Mouse (Mus musculus): ENCODE results near the gene Gm10024. TPM values are rescaled to one million over a fixed set of nuclear protein-coding genes. Genes with fewer than 3 reads are reported as not detected.
"Not testable (repeated sequence)": the region's sequence is repeated elsewhere in the genome, so short reads cannot be mapped to it uniquely, and the experiment has no call there.

The Gm10024 gene
- polyA plus RNA-seq, 1 experiment from 2014 or later, result not detected

DNA sequence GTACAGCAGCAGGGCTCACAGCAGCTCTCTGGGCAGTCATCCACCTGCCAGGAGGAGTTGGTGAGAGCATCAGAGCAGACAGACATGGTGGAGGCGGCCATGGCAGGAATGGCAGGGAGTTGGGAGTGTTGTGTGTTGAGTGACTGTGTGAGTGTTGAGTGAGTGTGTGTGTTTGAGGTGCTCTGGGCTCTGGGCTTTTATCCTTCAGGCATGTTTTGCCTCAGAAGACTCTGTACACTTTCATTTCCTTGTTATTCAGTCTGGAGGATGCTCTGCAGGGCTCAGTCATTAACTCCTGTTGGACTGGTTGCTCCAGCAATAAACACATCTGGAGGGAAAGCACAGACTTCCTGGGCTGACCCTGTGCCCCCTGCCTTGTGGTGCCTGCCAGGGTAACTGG lies 48.3 kb downstream of the Gm10024 start, which contains the start of gene Gm3233:
TSS of gene Gm3233 (minus strand) at position 101 of the 400 bp plus-strand sequence.
- not testable (repeated sequence) for H3K4me1 ChIP-seq (ENCODE audit: insufficient read depth, low read length); H3K9ac ChIP-seq (replicated peaks; ENCODE audit: low read length); H3K36me3 ChIP-seq (ENCODE audit: insufficient read depth, low read length); H3K27me3 ChIP-seq (ENCODE audit: insufficient read depth, low read length); ATAC-seq (ENCODE audit: low FRiP score, low TSS enrichment); H3K4me2 ChIP-seq (replicated peaks; ENCODE audit: low read depth, low read length); H3K27ac ChIP-seq (ENCODE audit: low read length); H3K9me3 ChIP-seq (ENCODE audit: low read length); H3K4me3 ChIP-seq (ENCODE audit: low read length)
- WGBS, result no CpG with 5 or more reads among the region's 1 CpGs

Other genes with a start within 250 kb of the Gm10024 start
- gene Fam207a, start 195.7 kb upstream of the Gm10024 start, polyA plus RNA-seq (2015; fragmentation: Nextera tagmentation; extraction: Ambion mirVana), result 36.5 and 36.6 TPM in 2 replicates
- 1.6 and 1.7 TPM in 2 replicates for gene Itgb2, start 181.2 kb upstream of the Gm10024 start, polyA plus RNA-seq (2015; fragmentation: Nextera tagmentation; extraction: Ambion mirVana)
- gene Pttg1ip, start 129.7 kb upstream of the Gm10024 start, polyA plus RNA-seq (2015; fragmentation: Nextera tagmentation; extraction: Ambion mirVana), result 194 and 206 TPM in 2 replicates
- gene Sumo3, start 105.4 kb upstream of the Gm10024 start, polyA plus RNA-seq (2015; fragmentation: Nextera tagmentation; extraction: Ambion mirVana), result 365 and 369 TPM in 2 replicates
- 2.2 TPM in 1 of 2 replicates, not detected in the other for gene Gm49325, start 105.3 kb upstream of the Gm10024 start, polyA plus RNA-seq (2015; fragmentation: Nextera tagmentation; extraction: Ambion mirVana)
- gene Ube2g2, start 89.2 kb upstream of the Gm10024 start, polyA plus RNA-seq (2015; fragmentation: Nextera tagmentation; extraction: Ambion mirVana), result 78.8 and 90.2 TPM in 2 replicates
- gene Tspear, start 24.9 kb upstream of the Gm10024 start, polyA plus RNA-seq (2015; fragmentation: Nextera tagmentation; extraction: Ambion mirVana), result 0.26 and 0.71 TPM in 2 replicates
- not detected in 2 replicates for gene Gm19402, start 20.7 kb upstream of the Gm10024 start, polyA plus RNA-seq (2015; fragmentation: Nextera tagmentation; extraction: Ambion mirVana)
- not detected in 2 replicates for gene Gm9508, start 14.2 kb upstream of the Gm10024 start, polyA plus RNA-seq (2015; fragmentation: Nextera tagmentation; extraction: Ambion mirVana)
- gene Gm10272, start 4.8 kb upstream of the Gm10024 start, polyA plus RNA-seq (2015; fragmentation: Nextera tagmentation; extraction: Ambion mirVana), result not detected in 2 replicates
- not detected in 2 replicates for gene Gm10142, start 4.3 kb downstream of the Gm10024 start, polyA plus RNA-seq (2015; fragmentation: Nextera tagmentation; extraction: Ambion mirVana)
- gene Krtap12-1, start 9.1 kb downstream of the Gm10024 start, polyA plus RNA-seq (2015; fragmentation: Nextera tagmentation; extraction: Ambion mirVana), result not detected in 2 replicates
- not detected in 2 replicates for gene Gm10100, start 15.0 kb downstream of the Gm10024 start, polyA plus RNA-seq (2015; fragmentation: Nextera tagmentation; extraction: Ambion mirVana)
- gene Gm18596, start 31.2 kb downstream of the Gm10024 start, polyA plus RNA-seq (2015; fragmentation: Nextera tagmentation; extraction: Ambion mirVana), result not detected in 2 replicates
- gene Gm9736, start 39.9 kb downstream of the Gm10024 start, polyA plus RNA-seq (2015; fragmentation: Nextera tagmentation; extraction: Ambion mirVana), result not detected in 2 replicates
- gene Gm3233, start 48.2 kb downstream of the Gm10024 start, polyA plus RNA-seq (2015; fragmentation: Nextera tagmentation; extraction: Ambion mirVana), result not detected in 2 replicates
- gene Gm3238, start 59.9 kb downstream of the Gm10024 start, polyA plus RNA-seq (2015; fragmentation: Nextera tagmentation; extraction: Ambion mirVana), result not detected in 2 replicates
- gene Gm7138, start 65.5 kb downstream of the Gm10024 start, polyA plus RNA-seq (2015; fragmentation: Nextera tagmentation; extraction: Ambion mirVana), result not detected in 2 replicates
- gene Gm3250, start 71.1 kb downstream of the Gm10024 start, polyA plus RNA-seq (2015; fragmentation: Nextera tagmentation; extraction: Ambion mirVana), result not detected in 2 replicates
- not detected in 2 replicates for gene Gm7137, start 76.7 kb downstream of the Gm10024 start, polyA plus RNA-seq (2015; fragmentation: Nextera tagmentation; extraction: Ambion mirVana)
- gene Gm9639, start 83.6 kb downstream of the Gm10024 start, polyA plus RNA-seq (2015; fragmentation: Nextera tagmentation; extraction: Ambion mirVana), result not detected in 2 replicates
- gene Gm19668, start 87.7 kb downstream of the Gm10024 start, polyA plus RNA-seq (2015; fragmentation: Nextera tagmentation; extraction: Ambion mirVana), result not detected in 2 replicates
- not detected in 2 replicates for gene Gm9507, start 100.4 kb downstream of the Gm10024 start, polyA plus RNA-seq (2015; fragmentation: Nextera tagmentation; extraction: Ambion mirVana)
- not detected in 2 replicates for gene Gm2696, start 103.2 kb downstream of the Gm10024 start, polyA plus RNA-seq (2015; fragmentation: Nextera tagmentation; extraction: Ambion mirVana)
- not detected in 2 replicates for gene Krtap10-4, start 115.6 kb downstream of the Gm10024 start, polyA plus RNA-seq (2015; fragmentation: Nextera tagmentation; extraction: Ambion mirVana)
- not detected in 2 replicates for gene Krtap10-10, start 124.5 kb downstream of the Gm10024 start, polyA plus RNA-seq (2015; fragmentation: Nextera tagmentation; extraction: Ambion mirVana)
- not detected in 2 replicates for gene Gm36176, start 135.3 kb downstream of the Gm10024 start, polyA plus RNA-seq (2015; fragmentation: Nextera tagmentation; extraction: Ambion mirVana)
- gene Gm10318, start 141.4 kb downstream of the Gm10024 start, polyA plus RNA-seq (2015; fragmentation: Nextera tagmentation; extraction: Ambion mirVana), result not detected in 2 replicates
- gene Gm3285, start 150.5 kb downstream of the Gm10024 start, polyA plus RNA-seq (2015; fragmentation: Nextera tagmentation; extraction: Ambion mirVana), result not detected in 2 replicates
- 4.6 and 4.9 TPM in 2 replicates for gene Lrrc3, start 191.1 kb downstream of the Gm10024 start, polyA plus RNA-seq (2015; fragmentation: Nextera tagmentation; extraction: Ambion mirVana)

Measured in kidney, embryonic 16.5 days (tissue).